Mouse (Mus musculus) retina, postnatal 7 days (tissue): ENCODE results near the gene Gm15023.
"Not testable (repeated sequence)": the region's sequence is repeated elsewhere in the genome, so short reads cannot be mapped to it uniquely, and the experiment has no call there.

Experiments used
- DNase-seq: peaks from one replicate; pipeline ENCODE4 v3.0.0-alpha.2; 2012; ENCODE audit warnings: low read depth, low spot score

The Gm15023 gene

DNA sequence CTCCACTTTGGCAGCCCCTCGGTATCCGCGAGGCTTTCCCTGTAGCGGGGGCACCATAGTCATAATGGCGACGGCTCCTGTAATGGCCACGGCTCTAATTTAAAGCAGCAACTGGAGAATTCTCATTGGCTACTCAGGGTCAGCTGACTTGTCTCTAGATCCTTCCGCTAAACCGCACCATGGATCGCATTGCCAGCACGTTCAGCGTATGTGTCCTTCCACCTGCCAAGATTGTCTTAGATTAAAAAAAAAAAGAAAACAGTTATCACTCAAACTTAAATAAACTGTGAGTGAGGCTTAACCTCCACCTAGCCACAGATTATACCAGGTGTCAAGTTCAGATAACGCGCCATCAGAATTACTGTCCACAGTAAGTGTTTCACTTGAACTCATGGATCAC is at the start of gene Gm15023:
Gene Gm15023 (minus strand): TSS at position 101 of the 400 bp plus-strand sequence.
- not testable (repeated sequence) for DNase-seq

DNA sequence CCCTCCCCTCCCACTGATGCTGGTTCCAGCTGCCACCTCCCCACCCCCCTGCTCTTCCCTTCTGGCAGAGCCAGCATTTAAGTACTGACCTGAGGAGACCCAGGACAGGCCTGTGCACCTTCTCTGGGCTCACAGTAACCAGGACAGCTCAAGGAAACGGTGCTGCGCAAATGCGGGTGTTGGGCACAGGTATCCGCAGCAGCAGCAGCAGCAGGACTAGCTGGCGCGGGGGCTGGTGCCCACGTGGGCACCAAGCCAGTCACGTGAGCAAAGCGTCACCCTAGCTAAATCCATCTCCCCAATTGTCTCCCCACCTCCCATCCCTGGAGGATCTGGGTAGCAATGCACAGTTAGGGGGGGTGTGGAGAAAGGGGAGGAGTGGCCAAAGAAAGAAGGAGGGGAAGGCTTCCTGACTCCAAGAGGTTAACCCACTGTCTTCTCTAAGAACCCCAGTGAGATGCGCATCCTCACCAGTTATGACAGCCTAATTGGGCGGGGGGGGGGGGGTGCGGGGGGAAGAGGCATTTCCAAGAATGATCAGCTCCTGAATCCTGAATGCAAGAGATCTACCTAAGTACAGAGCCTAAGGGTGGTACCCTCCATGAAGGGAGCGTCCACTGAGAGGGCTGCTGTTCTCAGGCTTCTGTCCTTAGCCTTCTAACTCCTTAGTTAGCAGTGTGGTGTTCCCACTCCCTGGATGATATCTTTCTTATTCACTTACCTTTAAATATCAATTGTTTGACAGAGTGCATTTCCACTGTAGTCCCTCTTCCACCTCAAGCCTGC is 33.2 kb upstream of the Gm15023 start, which contains the start of gene Tceal6:
Gene Tceal6 (minus strand): TSS at position 252 of the 786 bp plus-strand sequence.
- no peak for DNase-seq

DNA sequence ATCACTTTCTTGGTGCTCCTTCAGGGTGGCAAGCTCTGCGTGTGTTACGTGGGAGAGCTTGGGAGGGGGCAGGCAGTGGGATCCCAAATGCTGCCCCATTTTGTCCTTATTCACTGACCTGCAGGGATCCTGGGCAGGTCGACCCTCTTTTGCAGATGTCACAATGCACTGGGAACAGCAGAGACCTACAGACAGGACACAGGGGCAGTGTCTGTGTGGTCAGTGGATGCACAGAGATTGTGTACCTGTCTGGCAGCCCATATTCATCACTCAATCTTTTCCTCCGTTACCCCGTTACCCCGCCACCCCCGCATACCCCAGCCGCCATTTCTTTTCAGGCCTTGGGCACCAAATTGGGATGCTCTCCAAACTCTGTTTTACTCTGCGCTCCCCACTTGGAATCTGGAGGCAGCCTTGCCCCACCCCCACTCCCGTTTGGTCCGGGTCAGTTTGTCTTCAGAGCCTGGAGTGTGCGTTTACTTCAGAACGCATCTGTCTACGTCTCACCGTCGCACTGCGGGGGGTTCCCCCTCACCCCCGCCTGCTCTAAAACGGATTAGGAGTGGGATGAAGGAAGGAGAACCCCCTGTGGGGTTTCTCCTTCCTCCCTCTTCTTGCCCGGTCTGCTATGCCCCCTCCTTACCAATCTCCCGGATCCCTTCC is 32.5 kb upstream of the Gm15023 start:
- not testable (repeated sequence) for DNase-seq

DNA sequence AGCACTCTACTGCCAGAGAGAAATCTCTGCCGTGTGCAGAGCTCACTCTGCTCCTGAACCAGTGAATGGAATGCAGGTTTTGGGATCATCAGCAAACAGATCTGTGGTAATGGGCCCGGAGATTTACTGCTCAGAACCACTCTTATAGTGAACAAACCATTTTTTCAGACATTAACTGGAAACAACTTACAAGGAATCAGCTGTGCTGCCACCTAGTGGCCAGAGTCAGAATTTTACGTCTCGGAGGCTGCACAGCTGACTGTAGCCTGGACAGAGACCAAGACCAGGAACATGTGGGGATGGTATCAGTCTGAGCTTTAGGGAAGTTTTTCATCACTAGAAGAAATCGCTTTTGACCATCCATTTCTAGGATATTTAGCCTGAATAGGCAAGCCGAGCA is 12.5 kb upstream of the Gm15023 start:
- DNase-seq = not testable (repeated sequence)

DNA sequence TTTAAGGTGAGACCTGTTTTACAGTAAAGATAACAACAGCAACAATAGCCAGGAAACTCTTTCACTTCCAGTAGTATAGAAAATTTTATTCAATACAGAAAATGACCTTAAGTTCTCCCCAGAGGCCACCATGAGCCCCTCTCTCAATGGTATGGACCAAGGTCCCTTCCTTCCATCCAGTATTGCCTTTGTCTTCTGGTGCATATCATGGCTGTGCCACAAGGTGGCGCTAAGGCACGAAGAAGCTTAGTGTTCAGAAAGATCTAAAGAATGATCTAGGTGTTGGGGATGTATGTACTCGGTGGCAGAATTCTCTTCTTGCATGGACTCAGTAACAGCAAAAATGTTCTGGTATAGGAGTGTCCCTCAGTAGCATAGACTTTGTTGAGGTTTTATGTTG is 11.2 kb upstream of the Gm15023 start:
- DNase-seq = not testable (repeated sequence)
